Mouse (Mus musculus) heart, postnatal 25 days (tissue): ENCODE results near the gene Manba. TPM values are rescaled to one million over a fixed set of nuclear protein-coding genes. Genes with fewer than 3 reads are reported as not detected.
"Not testable (repeated sequence)": the region's sequence is repeated elsewhere in the genome, so short reads cannot be mapped to it uniquely, and the experiment has no call there.

Source experiments
- DNase-seq: peaks from one replicate; pipeline ENCODE4 v3.0.0; 2022; ENCODE audit warnings: low spot score
- intact Hi-C: fragments of 180-260 bp; cut with DNase I; formaldehyde crosslinking; loops from one replicate; pipeline ENCODE4 v1.15.1; 2025
- total RNA-seq, 2 experiments: library from RNA; stranded (reverse); gene quantifications; 2 replicates each; pipeline ENCODE4 v1.2.3; 2021

The Manba gene
- 10 to 100 TPM; 18.4 to 18.8 TPM for total RNA-seq

DNA sequence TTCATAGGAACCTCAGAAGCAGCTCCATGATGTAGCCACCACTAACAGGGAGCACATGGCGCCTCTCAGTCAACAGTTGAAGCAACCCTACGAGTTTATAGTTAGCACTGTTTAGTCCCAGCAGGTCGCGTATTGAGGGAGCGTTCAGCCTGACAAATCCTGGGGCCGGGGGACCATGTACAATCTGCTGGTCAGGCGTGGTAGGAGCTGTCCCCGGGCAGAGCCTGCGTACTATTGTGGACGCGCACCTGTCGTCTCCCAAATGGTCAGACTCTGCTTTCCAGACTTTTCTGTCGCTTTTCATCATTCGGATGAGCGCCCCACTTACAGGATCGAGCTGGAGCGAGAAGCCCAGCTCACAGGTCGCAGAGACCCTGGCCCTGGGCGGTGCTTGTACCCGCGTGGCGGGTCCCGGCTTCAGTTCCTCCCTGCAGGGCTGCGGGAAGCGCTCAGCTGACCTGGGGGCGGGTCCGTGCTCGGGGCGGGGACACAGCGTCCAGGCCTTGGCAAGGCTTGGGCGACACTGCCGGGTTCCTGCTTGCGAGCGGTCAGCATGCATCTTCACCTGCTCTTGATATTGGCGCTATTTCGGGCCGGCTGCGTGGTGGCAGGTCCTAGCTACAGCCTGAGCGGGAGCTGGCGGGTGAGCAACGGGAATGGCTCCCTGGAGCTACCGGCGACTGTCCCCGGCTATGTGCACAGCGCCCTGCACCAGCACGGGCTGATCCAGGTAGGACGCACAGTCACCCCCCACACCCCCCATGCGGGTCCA, at the start of gene Manba:
Manba (plus strand) TSS at position 484 of the 772 bp plus-strand sequence.
- intact Hi-C loops: loop anchor here (2.0 kb wide), 1 partner anchor 17 kb away; no protein-coding TSS in a partner anchor
- DNase-seq: peak; percentile 57

DNA sequence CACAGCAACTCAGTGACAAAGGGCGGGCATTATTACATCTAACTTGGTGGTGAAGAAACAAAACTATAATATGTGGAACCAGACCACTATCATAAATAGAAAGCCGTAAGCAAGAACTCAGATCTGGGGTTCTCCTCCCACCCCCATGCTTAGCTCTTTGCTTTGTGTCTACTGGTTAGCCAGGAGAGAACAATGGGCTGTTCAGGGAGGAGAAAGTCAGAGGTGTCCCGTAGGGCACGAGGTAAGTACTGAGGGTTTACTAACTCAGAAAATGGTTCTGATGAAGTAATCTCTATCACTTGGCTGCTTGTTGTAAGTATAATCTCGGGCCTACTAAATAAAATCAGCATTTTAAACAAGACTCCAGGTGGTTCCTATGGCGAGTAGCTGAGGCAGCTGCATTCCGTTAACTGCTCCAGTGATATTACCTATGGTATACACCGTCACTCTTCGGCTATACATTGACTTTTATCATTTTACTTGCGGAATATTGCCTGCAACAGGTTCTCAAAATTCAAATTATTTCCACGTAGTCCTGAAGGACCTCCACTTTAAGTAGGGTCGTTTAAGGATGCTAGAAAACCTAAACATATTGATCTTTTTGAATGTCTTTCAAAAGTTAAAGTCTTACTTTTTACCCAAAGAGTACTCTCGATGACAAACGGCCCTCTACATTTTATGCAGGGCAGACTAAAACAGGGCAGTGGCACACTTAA, 48.4 kb upstream of the Manba start:
- DNase-seq: no peak

DNA sequence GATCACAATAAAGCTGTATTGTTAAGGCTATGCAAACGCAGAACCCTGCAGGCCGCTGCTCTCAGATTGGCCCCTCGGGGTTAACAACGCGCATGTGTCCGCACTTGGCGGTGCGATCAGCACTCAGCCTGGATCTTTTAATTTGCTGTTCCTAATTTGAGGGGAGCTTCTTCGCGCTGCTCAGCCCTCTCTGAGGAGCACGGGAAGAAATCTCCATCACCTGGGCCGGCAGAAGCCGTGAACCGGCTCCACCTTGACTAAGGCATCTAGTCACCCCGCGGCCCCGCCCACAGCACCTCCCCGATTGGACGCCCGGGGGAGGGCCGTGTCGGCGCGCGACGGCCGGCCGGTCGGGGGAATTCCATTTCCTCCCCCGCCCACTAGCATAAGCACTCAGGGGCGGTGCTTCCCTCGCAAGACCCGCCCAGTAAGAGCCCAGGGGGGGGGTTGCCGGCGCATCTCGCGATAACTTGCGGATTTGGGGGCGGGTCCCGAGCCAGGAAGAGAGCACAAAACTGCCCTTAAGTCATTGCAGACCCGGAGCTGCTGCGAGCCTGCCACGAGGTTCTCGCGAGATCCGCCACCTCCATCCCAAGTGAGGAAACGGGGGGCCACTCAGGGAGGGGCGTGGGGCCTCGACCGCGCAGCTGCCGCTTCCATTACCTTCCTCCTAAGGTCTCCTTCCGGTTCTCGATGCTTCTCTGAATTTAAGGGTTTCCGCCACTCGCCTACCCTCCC, 47.5 kb upstream of the Manba start, which contains the start of gene Ube2d3:
Ube2d3 (plus strand) TSS at position 392 of the 738 bp plus-strand sequence.
- intact Hi-C loops: loop anchor here (1.0 kb wide), 1 partner anchor 15 kb away; the partner anchor contains the start of gene Cisd2
- peak; percentile 99 for DNase-seq

More for the DNA sequence above, 48.4 kb upstream of the Manba start:
- intact Hi-C loops: no loop called here

DNA sequence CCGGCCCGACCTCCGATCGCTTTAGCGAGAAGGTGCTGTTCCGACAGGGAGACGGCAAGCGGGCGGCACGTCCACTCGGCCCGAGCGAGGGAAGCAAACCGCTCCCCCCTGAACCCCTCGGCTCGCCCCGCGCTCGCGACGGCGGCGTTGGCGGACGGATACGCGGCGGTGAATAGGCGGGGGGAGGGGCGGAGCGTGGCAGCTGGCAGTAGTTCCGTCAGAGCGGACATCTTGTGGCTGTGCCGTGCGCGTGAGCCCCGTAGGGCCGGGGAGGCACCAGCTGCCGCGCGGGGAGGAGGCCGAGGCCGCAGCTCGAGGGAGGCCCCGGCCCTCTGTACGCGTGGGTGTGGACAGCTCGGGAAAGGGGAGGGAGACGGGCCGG, 46.9 kb upstream of the Manba start:
- intact Hi-C loops: loop anchor here (1.0 kb wide), 1 partner anchor 15 kb away; the partner anchor contains the start of gene Cisd2
- peak; percentile 88 for DNase-seq

DNA sequence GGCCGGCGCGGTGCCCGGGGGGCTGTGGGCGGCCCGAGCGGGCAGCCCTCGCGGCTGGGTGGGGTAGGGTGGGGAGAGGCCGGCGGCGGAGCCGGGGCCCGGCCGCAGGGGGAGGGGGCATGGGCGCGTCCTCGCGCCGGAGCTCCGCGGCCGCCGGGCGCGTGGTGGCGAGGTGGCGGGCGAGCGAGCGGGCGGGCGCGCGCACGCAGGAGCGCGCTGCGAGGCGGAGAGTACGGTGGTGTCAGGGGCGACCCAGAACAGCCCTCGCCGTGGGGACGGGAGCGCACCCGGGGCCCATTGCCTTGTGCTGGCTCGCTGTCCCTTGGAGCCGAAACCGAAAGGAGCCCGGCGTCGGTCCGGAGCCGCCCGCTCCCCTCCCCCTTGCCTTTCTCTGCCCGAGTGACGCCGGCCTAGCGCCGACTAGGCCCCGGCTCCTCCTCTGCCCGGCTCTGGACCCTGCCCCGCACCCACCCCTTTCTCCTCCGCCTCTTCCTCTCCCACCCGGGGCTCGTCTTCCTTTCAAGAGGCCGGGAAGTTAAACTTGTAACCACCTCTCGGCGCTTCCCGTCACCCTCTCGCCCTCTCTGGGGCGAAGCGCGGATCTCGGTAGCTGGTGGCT, 46.4 kb upstream of the Manba start:
- peak; percentile 81 for DNase-seq
- intact Hi-C loops: loop anchor here (1.0 kb wide), 1 partner anchor 16 kb away; the partner anchor contains the start of gene Cisd2

DNA sequence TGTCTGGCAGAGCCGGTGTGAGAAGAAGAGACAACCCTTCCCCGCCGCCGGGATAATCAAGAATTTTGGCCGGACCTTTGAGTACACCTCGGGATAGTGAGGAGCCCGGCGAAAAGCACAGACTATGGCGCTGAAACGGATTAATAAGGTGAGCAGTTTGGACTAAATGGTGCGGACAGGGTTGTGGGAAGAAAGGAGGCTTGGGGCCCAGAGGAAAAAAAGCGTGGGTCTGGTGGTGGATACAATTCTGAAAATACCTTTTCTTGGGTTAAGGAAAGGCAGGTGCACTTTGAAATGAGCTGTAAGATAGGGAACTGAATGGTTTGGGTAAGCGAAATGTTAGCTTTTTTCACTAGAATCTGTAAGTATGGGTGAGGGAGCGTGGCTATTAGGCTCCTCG, 45.8 kb upstream of the Manba start:
- no peak for DNase-seq
- intact Hi-C loops: no loop called here

DNA sequence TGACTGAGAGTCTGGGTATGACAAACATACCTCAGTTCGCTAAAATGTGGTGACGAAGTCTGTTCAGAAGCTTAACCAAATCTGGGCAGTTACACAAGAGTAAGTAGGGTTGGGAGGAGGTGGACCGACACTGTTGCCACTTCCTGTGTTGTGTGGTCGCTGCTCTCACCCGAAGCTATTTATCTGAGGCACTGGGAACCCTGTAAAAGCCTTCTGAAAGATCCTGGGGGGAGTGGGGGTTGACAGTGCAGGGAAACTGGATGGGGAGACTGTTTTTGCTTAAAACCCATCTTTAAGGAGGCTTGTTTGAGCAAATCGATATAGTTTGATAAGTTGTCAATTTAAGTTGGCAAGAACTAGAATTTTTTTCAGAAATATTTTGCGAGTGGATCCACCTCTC, 45.2 kb upstream of the Manba start:
- no peak for DNase-seq
- intact Hi-C loops: no loop called here

DNA sequence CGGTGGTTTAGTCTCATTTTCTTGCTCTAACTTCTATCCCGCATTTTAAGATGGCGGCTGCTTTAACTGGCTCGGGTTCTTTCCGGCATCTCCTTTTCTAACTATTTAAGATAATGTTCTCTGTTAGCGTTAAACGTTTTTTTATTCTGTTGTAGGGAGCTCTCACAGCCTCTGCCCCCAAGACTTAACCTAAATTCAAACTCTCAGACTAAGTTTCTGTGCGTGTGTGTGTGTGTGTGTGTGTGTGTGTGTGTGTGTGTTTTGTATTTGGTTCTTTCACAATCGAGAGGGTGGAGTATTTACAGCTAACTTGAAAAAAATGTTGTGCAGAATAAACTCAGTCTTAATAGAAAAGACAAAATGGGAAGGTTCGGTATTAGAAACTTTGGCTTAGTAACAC, 44.8 kb upstream of the Manba start:
- intact Hi-C loops: no loop called here
- no peak for DNase-seq

DNA sequence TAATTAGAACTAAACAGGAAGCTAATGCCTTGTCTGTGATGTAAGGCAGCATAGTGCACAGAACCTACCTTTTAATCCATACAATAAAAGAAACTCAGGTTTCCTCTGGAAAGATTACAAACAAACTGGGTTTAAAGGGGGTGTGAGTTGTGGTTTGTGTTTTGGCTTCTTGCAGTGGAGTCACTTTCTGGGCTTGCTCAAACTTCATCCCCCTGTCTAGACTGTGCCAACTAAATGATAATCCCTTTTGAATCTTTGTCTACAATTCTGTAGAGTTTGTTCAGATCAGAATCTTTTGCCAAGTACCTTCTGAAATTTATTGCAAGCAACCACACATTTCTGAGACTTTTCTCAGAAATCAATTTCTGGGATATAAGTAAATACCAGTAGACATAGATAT, 40.5 kb upstream of the Manba start:
- intact Hi-C loops: no loop called here

DNA sequence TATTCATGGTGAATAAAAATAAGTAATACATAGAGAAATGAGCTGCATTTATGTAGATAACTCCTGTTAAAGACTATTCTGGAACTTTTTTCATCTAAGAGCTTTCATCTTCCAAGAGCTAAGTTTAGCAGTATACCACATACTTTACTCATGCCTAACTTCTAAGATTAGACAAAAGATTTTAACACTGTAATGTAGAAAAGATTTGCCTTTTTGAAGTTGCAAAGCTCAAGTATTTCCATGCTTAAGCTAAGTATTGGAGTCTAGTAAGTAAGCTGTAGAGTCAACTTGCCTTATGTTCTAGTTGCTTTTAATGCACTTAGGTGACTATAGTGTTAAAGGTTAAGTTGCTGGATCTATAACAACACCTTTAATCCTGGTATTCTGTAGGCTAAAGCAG, 26.4 kb upstream of the Manba start:
- intact Hi-C loops: loop anchor here (5.0 kb wide), 1 partner anchor 57 kb away; no protein-coding TSS in a partner anchor

More for the DNA sequence above, 40.5 kb upstream of the Manba start:
- DNase-seq: no peak

DNA sequence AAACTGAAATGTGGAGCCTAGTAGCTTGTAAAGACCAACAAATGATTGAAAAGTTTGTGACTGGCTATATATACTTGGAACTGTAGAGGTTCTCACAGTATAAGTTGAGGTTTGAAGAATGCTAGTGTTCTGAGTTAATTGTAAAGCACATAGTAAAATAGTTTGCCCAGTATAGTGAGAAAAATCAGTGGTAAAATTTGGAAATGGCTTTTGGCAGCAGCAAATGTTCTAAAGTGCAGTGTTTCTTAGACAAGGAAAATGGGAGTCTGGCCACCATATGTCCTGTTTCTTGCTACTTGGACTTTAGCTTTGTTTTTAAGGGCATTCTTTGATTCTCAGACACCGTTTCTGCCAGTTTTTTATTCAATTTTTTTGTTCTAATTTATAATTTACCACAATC, 17.0 kb upstream of the Manba start:
- intact Hi-C loops: no loop called here
- DNase-seq: no peak

More for the DNA sequence above, 26.4 kb upstream of the Manba start:
- no peak for DNase-seq

DNA sequence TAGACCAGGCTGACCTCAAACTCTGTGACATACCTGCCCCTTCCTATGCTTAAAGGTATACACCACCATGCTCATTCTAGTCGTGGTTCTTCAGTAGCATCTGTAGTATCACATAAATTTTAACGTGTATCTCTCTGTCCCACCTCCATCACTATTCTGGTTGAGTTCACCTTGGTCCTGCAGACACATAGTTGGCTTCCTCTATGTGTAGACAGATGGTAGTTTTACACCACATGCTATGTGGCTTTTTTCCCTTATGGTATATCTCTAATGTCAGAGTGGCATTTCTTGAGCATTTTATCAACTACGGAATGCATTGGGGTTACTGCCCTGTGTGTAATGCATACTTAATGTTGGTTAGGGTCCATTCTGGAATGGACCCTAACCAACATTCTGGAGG, 16.3 kb upstream of the Manba start:
- intact Hi-C loops: no loop called here
- DNase-seq: no peak

DNA sequence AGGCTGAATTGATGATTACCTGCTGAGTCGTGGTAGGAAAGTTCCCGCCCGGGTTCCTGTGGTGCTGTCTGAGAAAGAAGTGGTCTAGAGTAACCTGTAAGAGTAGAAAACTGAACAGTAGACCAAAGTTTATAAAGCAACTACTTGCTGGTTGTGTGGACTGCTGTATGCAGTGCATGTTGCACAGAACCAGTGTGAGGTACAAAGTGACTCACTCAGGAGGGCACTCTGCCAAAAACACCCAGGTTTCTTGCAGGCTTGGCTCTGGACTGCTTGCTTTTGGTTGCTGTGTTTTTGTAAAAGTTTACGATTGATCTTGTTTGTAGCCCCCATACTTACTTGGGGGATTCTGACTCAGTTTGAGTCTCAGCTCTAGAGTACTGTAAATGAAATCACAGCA, 15.4 kb upstream of the Manba start:
- intact Hi-C loops: no loop called here
- DNase-seq: peak; percentile 38

DNA sequence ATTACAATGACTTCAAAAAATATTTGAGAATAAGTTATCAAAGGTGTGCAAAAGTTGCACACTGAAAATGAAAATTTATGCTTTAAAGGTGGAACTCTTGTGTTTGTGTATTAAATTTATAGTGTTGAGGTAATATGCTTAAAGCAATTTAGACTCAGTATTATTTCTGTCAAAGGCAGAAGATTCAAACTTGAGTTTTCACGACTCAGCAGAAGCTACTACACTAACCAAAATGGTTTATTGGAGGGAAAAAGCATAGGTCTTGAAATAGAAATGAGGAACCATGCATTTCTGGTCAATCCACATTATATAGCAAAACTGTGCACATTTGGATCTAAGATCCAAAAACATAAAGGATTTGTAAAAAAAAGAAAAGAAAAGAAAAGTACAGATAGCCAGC, 14.6 kb upstream of the Manba start:
- no peak for DNase-seq
- intact Hi-C loops: no loop called here

DNA sequence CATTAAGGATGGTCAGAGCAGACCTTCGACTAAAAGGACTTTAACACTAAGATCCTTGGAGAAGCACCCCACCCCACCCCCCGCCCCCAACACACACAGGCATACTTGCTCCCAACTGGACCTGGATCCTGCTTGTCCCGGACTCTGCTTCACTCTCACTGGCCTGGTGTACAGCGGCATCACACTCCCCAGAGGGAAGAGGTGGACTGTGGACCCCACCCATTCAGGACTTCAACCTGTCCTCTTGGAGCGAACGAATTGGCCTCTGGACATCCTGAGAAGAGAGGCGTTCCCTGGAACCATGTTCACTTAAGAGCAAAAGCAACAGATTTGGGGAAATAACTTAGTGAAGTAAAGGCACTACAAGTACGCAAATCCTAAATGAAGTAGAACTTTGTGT, 10.4 kb upstream of the Manba start:
- intact Hi-C loops: no loop called here
- DNase-seq: no peak

DNA sequence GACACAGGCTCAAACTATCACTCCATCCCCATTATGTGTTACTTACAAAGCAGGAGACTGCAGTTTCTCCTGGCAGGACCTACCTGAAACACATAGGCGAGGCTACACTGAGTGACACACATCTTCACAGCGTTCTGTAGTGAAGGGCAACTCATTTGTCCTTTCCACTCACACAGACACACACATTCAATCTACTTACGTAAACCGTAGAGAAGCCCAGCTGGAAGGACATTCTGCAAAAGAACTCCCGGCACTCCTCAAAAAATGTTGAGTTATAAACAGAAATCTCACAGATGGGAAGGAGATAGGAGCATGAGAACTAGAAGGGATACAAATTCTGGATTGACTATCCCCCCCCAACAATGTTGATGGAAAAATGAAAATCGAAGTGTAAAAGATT, 9.1 kb upstream of the Manba start:
- intact Hi-C loops: no loop called here
- no peak for DNase-seq

DNA sequence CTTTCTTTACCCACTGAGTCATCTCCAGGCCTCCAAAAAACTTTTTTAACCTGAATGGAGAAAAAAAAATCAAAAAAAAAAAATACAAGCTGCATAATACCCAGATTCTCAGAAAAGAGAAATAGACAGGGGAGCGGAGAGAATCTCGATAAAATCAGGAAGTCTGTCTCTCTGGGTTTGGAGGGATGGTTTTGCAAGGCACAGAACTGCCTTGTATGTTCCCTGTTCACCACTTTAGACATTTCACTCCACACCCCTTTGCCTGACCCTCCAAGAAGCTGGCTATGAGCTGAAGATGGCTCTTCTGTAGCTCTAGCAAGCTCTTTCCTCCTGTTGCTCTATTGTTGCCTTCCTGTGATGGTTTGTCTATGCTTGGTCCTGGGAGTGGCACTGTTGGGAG, 8.4 kb upstream of the Manba start:
- no peak for DNase-seq
- intact Hi-C loops: no loop called here

DNA sequence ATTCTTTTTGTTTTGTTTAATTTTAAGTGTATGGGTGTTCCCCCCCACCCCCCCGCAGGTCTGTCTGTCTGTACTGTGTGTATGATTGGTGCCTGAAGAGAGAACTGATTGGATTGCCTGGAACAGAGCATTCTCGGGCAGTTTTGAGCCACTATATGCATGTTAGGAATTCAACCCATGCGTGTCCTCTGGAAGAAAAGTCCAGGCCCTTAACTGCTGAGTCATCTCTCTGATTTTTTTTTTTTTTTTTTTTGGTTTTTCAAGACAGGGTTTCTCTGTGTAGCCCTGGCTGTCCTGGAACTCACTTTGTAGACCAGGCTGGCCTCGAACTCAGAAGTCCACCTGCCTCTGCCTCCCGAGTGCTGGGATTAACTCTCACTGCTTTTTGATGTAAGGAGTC, 6.3 kb upstream of the Manba start:
- DNase-seq, intact Hi-C loops: not testable (repeated sequence)

DNA sequence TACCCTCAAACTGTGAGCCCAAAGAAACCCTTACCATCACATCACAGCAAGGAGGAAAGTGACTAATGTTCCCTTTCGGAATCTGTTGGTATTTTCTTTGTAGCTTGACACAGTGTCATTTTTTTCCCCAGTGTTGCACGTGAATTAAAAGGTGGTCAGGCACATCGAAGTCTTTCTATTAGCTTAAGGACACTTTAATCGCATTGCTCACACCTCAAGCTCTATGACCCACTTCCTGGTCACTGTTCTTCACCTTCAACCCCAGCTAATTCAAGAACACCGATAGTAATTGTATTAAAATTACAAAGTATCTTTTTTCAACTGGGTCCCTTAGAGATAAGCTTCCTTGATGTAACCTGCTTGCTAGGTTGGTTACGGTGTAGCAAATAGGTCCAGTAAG, 4.6 kb upstream of the Manba start:
- intact Hi-C loops: no loop called here
- no peak for DNase-seq

DNA sequence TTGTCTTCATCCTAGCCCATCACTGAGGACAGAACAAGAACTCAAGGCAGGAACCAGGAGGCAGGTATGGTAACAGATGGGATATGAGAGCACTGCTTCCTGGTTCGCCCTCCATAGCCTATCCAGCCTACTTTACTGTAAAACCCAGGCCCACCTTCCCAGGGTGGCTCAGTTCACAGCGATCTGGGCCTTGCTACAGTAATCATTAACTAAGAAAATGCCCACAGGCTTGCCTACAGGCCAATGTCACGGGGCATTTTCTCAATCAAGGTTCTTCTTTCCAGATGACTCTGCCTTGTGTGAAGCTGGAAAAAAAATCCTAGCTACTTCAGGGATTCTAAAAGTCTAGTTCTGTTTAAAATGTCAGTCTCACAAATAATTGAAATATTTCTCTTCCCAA, 3.8 kb upstream of the Manba start:
- DNase-seq: no peak

More for the DNA sequence above, 3.8 kb upstream of the Manba start:
- intact Hi-C loops: no loop called here
